Mouse (Mus musculus) adrenal gland, postnatal 4 days (tissue): ENCODE results near the gene Lhx6. TPM values are rescaled to one million over a fixed set of nuclear protein-coding genes. Genes with fewer than 3 reads are reported as not detected.

Experiments
- DNase-seq, 2 experiments: peaks; one replicate each; pipeline ENCODE4 v3.0.0; 2021 to 2022; ENCODE audit warnings: low spot score in 2 of 2, mixed read lengths in 2 of 2
- total RNA-seq, 2 experiments: library from RNA; stranded (reverse); gene quantifications; 2 replicates each; pipeline ENCODE4 v1.2.3; 2021

Lhx6 gene
- total RNA-seq, 2 experiments from 2014 or later = 4.6 to 5.9 TPM

GRCm38 (mm10) chr2:36093914-36094475 lies 11.2 kb downstream of the Lhx6 start:
- no peak for DNase-seq

- DNase-seq = no peak
These were observed 11.9 kb downstream of the Lhx6 start for GRCm38 (mm10) chr2:36093301-36093700.

GRCm38 (mm10) chr2:36092748-36093147 lies 12.5 kb downstream of the Lhx6 start:
- DNase-seq = no peak

- peak in 1 of 2 experiments; percentile 33 for DNase-seq
These were observed 14.1 kb downstream of the Lhx6 start for GRCm38 (mm10) chr2:36090853-36091741.

GRCm38 (mm10) chr2:36089190-36089589 lies 16.0 kb downstream of the Lhx6 start:
- DNase-seq = no peak

- DNase-seq = no peak
These were observed 20.2 kb downstream of the Lhx6 start for GRCm38 (mm10) chr2:36085041-36085440.

GRCm38 (mm10) chr2:36082802-36083580 lies 22.2 kb downstream of the Lhx6 start:
- no peak for DNase-seq

GRCm38 (mm10) chr2:36081446-36081845 lies 23.8 kb downstream of the Lhx6 start:
- DNase-seq = no peak

GRCm38 (mm10) chr2:36077160-36077761 lies 27.9 kb downstream of the Lhx6 start:
- DNase-seq = no peak

- no peak for DNase-seq
These were observed 30.0 kb downstream of the Lhx6 start for GRCm38 (mm10) chr2:36075210-36075609.

GRCm38 (mm10) chr2:36073781-36074180 lies 31.4 kb downstream of the Lhx6 start:
- no peak for DNase-seq

- DNase-seq = no peak
These were observed 33.4 kb downstream of the Lhx6 start for GRCm38 (mm10) chr2:36071660-36072305.

- no peak for DNase-seq
These were observed 38.1 kb downstream of the Lhx6 start for GRCm38 (mm10) chr2:36067132-36067531.

GRCm38 (mm10) chr2:36061409-36061808 lies 43.8 kb downstream of the Lhx6 start:
- no peak for DNase-seq

- no peak for DNase-seq
These were observed 49.0 kb downstream of the Lhx6 start for GRCm38 (mm10) chr2:36056248-36056647.

- DNase-seq = no peak
These were observed 52.0 kb downstream of the Lhx6 start for GRCm38 (mm10) chr2:36053249-36053648.

- DNase-seq = no peak
These were observed 55.6 kb downstream of the Lhx6 start for GRCm38 (mm10) chr2:36049567-36049954.

- peak; percentile 99 for DNase-seq
These were observed 56.3 kb downstream of the Lhx6 start, which contains the start of the genes Ndufa8 and Morn5 for GRCm38 (mm10) chr2:36048748-36049566. Gene Ndufa8, minus strand, starts transcription at chr2:36049406. Gene Morn5, plus strand, starts transcription at chr2:36049458.

GRCm38 (mm10) chr2:36048164-36048563 lies 57.0 kb downstream of the Lhx6 start:
- DNase-seq = no peak

- DNase-seq = no peak
These were observed 64.3 kb downstream of the Lhx6 start for GRCm38 (mm10) chr2:36040872-36041271.
